Mouse (Mus musculus) heart, adult 9 months (tissue): ENCODE measurements around the gene Rps15a.
A peak's percentile ranks its signal among the peaks of the same experiment; 100 is the strongest.

Experiments used
- DNase-seq, 2 experiments: peaks; one replicate each; pipeline ENCODE4 v3.0.0; 2022; ENCODE audit warnings: low spot score in 2 of 2

The Rps15a gene

DNA sequence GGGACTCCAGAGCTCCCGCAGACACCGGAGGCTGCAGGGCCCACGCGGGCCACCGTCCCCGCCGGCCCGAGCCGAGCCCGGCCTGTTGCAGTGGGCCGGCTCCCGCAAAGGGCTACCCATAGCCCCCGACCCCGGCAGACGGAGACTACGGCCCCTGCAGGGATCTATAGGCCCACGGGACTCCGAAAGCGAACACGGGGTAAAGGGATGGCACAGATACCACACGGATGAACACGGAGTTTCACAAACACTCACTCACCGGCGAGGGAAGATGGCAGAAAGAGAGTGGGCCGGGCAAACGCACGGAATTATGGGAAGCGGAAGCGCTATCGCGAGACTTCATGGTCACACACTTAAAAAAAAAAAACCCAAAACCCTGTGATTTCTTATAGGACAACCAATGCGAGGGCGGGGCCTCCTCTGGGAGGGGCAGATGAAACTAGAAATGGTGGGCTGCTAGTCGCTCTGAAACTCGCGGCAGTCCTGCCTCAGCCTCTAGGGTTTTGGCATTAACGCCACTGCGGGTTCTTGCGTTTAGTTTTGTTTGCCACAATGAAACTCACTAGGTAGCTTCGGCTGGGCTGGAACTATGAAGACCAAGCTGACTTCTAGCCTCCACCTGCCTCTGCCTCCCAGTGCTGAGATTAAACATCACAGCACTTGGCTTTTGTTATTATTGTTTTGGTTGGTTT, at the start of gene Rps15a:
Gene Rps15a, minus strand, starts transcription at position 312 of the 692 bp plus-strand sequence.
- peak; percentile 93 to 94 for DNase-seq

- no peak for DNase-seq
These were observed 47.0 kb upstream of the Rps15a start for GRCm38 (mm10) chr7:118163006-118163405.

DNA sequence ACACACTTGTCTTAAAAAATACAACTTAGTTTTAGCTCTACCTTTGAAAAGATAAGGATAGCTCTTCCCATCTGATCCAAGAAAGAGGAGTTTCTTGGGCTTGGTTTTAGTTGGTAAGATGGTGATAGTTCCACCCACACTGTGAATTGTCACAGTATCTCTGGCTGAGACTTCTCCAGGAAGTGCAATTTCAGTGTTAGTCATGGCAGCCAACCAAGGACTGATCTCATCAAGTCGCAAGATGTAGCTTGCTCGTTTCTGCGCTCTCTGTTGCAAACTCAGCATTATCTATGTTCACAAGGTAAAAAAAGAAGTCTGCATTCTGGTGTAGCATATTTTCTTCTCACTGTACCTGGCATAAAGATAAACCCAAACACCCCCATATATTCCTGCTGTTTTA, 44.1 kb upstream of the Rps15a start:
- peak in 1 of 2 experiments; percentile 21 for DNase-seq

- no peak for DNase-seq
These were observed 40.5 kb upstream of the Rps15a start for GRCm38 (mm10) chr7:118156461-118156860.

GRCm38 (mm10) chr7:118154150-118154549, 38.2 kb upstream of the Rps15a start:
- no peak for DNase-seq

GRCm38 (mm10) chr7:118143602-118144001, 27.6 kb upstream of the Rps15a start:
- no peak for DNase-seq

DNA sequence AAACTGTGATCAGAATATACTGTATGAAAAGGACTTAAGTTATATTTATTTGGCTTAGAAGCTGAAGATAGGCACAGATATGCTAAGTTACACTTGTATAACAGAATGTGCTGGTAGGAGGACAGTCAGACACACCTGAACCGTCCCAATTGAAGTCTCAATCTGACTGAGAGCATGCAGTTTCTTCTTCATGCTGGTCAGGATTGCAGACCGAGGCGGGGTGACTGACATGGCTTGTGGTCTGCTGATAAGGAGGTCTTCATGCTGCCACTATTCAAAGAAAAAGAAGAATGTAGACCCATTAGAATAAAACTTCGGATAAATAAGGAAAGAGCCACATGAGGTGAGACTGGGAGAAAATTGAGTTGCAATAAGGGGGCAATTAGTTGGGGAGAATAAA, 27.1 kb upstream of the Rps15a start:
- no peak for DNase-seq

DNA sequence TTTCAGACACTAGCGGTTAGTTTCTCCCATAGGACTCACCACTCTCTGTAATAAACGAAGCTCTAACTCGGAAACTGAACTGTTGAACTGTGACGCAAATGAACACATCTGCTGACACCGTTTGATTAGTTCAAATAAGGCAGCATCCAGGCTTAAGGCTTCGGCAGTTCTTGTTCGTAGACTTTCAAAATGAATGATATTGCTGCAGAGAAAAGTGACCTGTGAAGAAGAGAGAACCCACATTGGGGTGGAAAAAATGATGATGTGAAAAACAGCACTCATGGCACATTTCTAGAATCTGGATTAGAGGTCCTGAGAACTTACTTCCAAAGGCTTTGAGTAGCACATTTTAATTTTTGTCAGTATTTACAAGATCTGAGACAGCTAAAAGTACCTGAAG, 25.3 kb upstream of the Rps15a start:
- no peak for DNase-seq

DNA sequence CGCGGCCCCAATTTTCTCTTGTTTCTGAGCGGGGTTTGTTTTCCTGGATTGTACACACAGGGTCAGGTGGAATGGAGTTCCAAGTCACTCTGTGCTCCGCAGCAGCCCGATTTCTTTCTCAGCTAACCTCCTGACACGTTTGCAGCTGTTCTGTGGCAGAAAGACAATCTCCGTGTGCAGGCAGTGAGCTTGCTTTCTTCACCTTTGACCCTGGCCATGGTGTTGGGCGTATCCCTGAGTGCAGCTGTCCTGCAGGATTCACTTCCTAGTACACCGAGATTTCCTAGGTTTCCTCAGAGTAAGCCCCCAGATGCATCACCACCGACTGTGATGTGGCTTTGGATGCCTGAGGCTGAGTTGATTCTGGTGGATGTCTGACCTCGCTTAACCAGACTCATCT, 19.1 kb upstream of the Rps15a start:
- no peak for DNase-seq

- peak; percentile 98 to 99 for DNase-seq
These were observed 13.5 kb upstream of the Rps15a start, which contains the start of gene Arl6ip1 for GRCm38 (mm10) chr7:118129430-118130041. Arl6ip1 (minus strand) TSS chr7:118129662.

DNA sequence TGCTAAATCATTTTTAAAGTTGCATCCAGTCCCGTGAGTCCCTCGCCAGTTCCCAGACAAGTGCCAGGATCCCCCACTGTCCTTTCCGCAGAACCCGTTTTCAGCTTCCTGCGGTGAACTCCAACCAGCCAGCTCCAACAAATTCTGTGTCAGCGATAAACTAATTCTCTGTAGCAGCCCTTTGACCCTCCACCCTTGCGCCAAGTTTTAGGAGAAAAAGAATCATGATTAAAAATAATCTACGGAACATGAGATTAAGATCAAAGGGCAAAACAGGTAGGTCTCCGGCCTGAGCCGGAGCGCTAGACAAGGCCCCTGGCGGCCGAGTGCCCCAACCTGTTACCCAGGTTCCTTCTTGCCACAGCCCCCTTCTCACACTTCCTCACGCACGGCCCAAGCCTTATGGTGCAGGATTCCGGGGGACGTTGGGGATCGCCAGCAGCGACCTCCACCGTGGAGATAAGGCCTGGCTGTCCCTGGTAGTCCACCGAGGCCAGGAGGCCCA, 13.0 kb upstream of the Rps15a start:
- DNase-seq, result peak in 1 of 2 experiments; percentile 13

- no peak for DNase-seq
These were observed 10.4 kb upstream of the Rps15a start for GRCm38 (mm10) chr7:118126219-118126875.

DNA sequence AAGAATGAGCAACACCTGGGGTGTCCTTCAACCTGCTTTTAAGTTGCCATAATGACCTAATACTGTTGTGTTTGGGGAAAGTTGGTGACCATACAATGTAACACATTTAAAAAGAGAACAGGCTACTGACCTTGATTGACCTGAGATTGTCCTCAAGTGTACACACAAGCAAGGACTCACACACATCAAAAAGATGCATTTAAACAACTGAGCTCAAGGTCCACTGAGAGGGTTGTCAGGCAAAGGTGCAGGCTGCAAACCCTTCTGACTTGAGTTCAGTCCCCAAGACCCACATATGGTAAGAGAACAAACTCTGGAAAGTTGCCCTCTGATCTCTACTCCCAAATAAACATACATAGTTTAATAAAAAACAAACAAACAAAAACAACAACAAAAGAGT, 9.7 kb upstream of the Rps15a start:
- no peak for DNase-seq

- DNase-seq, result no peak
These were observed 7.8 kb upstream of the Rps15a start for GRCm38 (mm10) chr7:118123512-118124411.

GRCm38 (mm10) chr7:118122235-118122634, 6.2 kb upstream of the Rps15a start:
- no peak for DNase-seq

- DNase-seq, result no peak
These were observed 4.7 kb upstream of the Rps15a start for GRCm38 (mm10) chr7:118120654-118121053.

DNA sequence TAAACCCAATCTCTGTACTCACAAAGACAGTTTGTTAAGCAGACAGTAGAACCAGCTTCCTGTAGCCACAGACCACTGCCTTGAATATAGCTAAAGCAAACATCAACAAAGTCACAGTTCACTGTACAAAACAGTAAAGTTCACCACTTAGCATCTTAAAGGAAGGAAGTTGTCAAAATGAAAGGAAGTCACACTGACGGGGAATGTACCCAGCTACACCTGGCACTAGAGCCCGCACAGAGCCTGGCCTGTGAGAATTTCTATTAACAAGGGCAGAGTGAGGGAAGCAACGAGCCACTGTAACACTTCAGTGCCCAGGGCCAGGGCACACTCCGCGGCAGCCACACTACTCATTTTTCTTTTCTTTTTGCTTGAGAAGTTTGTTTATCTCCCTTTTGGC, 4.0 kb upstream of the Rps15a start:
- DNase-seq, result peak in 1 of 2 experiments; percentile 16

GRCm38 (mm10) chr7:118119142-118119541, 3.2 kb upstream of the Rps15a start:
- DNase-seq, result no peak

GRCm38 (mm10) chr7:118118426-118118825, 2.4 kb upstream of the Rps15a start:
- DNase-seq, result no peak

DNA sequence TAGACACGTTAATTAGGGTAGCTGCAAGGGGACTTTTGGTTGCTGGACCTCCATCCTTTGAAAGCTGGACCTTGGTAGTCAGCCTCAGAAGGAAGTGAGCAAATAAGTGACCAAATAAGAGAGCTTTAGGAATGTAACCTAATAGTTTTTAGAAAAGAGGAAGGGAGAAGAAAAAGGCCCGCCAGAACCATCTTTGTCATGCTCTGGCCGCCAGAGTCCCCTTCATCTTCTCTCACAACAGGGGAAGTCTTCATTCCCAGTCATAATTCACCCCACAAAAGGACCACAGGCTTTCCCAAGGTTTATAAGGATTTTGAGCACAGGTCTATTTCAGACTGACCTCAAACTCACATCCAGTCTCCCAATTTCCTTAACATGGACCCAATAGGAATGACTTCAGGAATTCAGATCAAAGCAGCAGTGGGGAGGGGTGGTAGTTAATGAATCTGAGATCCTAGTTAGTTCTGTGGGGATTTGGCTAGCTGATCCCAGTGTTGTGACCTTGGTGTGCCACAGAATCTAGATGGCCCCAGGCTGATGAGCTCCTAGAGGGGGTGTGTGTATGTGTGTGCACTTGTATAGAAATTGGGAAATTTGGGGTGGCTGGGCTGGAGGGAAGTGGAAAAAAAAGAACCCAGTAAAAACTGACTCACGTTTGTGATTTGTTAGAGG, 1.7 kb upstream of the Rps15a start:
- no peak for DNase-seq
